Mouse (Mus musculus): ENCODE results near the gene Mapk13. TPM values are rescaled to one million over a fixed set of nuclear protein-coding genes. Genes with fewer than 3 reads are reported as not detected.

Mapk13 gene
- total and polyA plus RNA-seq, 3 experiments: 0.04 to 1.4 TPM; not detected in 1

- Histone ChIP-seq H3K36me3 (ENCODE audit: control insufficient read depth in 1 of 2, insufficient read depth in 2 of 2, low read length in 2 of 2) (peaks cover 0 to 2% of the 10 kb centered on the region in 2 experiments; a peak in 2 of 4 replicates), H3K27ac (ENCODE audit: control insufficient read depth, low read depth, low read length) (peak overlapping the region; percentile 10; the same call in 1 of the 2 replicates), H3K79me2 (ENCODE audit: control insufficient read depth, insufficient read depth, low read length, poor library complexity) (no peaks in the 10 kb centered on the region), H3K4me1 (ENCODE audit: control insufficient read depth in 1 of 2, insufficient read depth in 2 of 2, low read length in 2 of 2) (peaks cover 3 to 16% of the 10 kb centered on the region in 2 experiments), H3K4me3 (ENCODE audit: control insufficient read depth in 1 of 2, insufficient read depth in 1 of 2, low read depth in 2 of 2, low read length in 2 of 2) (no peak overlapping the region), H3K27me3 (ENCODE audit: control insufficient read depth in 1 of 2, insufficient read depth in 2 of 2, low read length in 2 of 2) (no peaks in the 10 kb centered on the region), H3K9me3 (replicated peaks; ENCODE audit: insufficient read depth, low read length) (no peaks in the 10 kb centered on the region), H3K9ac (ENCODE audit: control insufficient read depth, low read depth, low read length, poor library complexity, severe bottlenecking) (no peak overlapping the region)
- TF ChIP-seq TBP (IDR thresholded peaks at IDR 0.05; ENCODE audit: low read depth, low read length): peak; percentile 83
- 0 out of 2 replicates have a peak, but pooled peaks have one; percentile 11 for TF ChIP-seq MAX (IDR thresholded peaks at IDR 0.05; ENCODE audit: low read length)
- no peak for TF ChIP-seq NELFE (IDR thresholded peaks at IDR 0.05; ENCODE audit: low read depth, low read length)
- peak; percentile 92 for TF ChIP-seq TAL1 (IDR thresholded peaks at IDR 0.05; ENCODE audit: low read length)
- no peak for TF ChIP-seq MAZ (IDR thresholded peaks at IDR 0.05; ENCODE audit: low read depth, low read length)
- TF ChIP-seq ZKSCAN1 (IDR thresholded peaks at IDR 0.05; ENCODE audit: low read depth, low read length): no peak
- peak; percentile 56; the same call in 1 of the 2 replicates for TF ChIP-seq RCOR1 (IDR thresholded peaks at IDR 0.05; ENCODE audit: low read depth, low read length)
- TF ChIP-seq RAD21 (IDR thresholded peaks at IDR 0.05; ENCODE audit: low read depth, low read length): no peak
- peak; percentile 25; the same call in 1 of the 2 replicates for TF ChIP-seq NRF1 (IDR thresholded peaks at IDR 0.05; ENCODE audit: insufficient read depth, low read depth, low read length, poor library complexity, severe bottlenecking)
- 0 out of 2 replicates have a peak, but pooled peaks have one; percentile 10 for TF ChIP-seq MYC (IDR thresholded peaks at IDR 0.05; ENCODE audit: low read depth, low read length)
- TF ChIP-seq TCF12 (IDR thresholded peaks at IDR 0.05; ENCODE audit: low read depth, low read length): peak; percentile 92
- TF ChIP-seq ETS1 (IDR thresholded peaks at IDR 0.05; ENCODE audit: low read depth, low read length): peak; percentile 88
- peak; percentile 76 to 89 for TF ChIP-seq EP300 (IDR thresholded peaks at IDR 0.05; ENCODE audit: low read depth in 1 of 2, low read length in 2 of 2)
- TF ChIP-seq GATA1 (IDR thresholded peaks at IDR 0.05; ENCODE audit: low read depth, low read length): peak; percentile 80
- TF ChIP-seq MYB (IDR thresholded peaks at IDR 0.05; ENCODE audit: low read depth, low read length): no peak
- DNase-seq (ENCODE audit: low read depth, low spot score): peak; percentile 86
Observed at GRCm38 (mm10) chr17:28823004-28823745, 54.1 kb downstream of the Mapk13 start.

- no peak for DNase-seq (ENCODE audit: low read depth, low spot score)
- Histone ChIP-seq H3K27ac (ENCODE audit: control insufficient read depth, low read depth, low read length) (peak overlapping the region; percentile 10; the same call in 1 of the 2 replicates), H3K9me3 (replicated peaks; ENCODE audit: insufficient read depth, low read length) (no peaks in the 10 kb centered on the region), H3K9ac (ENCODE audit: control insufficient read depth, low read depth, low read length, poor library complexity, severe bottlenecking) (no peak overlapping the region), H3K4me3 (ENCODE audit: control insufficient read depth in 1 of 2, insufficient read depth in 1 of 2, low read depth in 2 of 2, low read length in 2 of 2) (no peak overlapping the region), H3K4me1 (ENCODE audit: control insufficient read depth in 1 of 2, insufficient read depth in 2 of 2, low read length in 2 of 2) (peaks cover 4 to 16% of the 10 kb centered on the region in 2 experiments), H3K79me2 (ENCODE audit: control insufficient read depth, insufficient read depth, low read length, poor library complexity) (no peaks in the 10 kb centered on the region), H3K27me3 (ENCODE audit: control insufficient read depth in 1 of 2, insufficient read depth in 2 of 2, low read length in 2 of 2) (no peaks in the 10 kb centered on the region), H3K36me3 (ENCODE audit: control insufficient read depth in 1 of 2, insufficient read depth in 2 of 2, low read length in 2 of 2) (peaks cover 0 to 2% of the 10 kb centered on the region in 2 experiments; a peak in 3 of 4 replicates)
- 0 out of 2 replicates have a peak, but pooled peaks have one; percentile 7 for TF ChIP-seq MYC (IDR thresholded peaks at IDR 0.05; ENCODE audit: low read depth, low read length)
- no peak for TF ChIP-seq TBP (IDR thresholded peaks at IDR 0.05; ENCODE audit: low read depth, low read length)
Observed at GRCm38 (mm10) chr17:28823749-28824148, 54.7 kb downstream of the Mapk13 start.

Data from MEL (cell line).